Mouse (Mus musculus) embryo, embryonic 10.5 days (tissue): ENCODE results near the gene Mrpl20.
"Not testable (repeated sequence)": the region's sequence is repeated elsewhere in the genome, so short reads cannot be mapped to it uniquely, and the experiment has no call there.

Experiments
- DNase-seq: peaks from one replicate; pipeline ENCODE4 v3.0.0-alpha.2; 2015; ENCODE audit warnings: low spot score

The Mrpl20 gene

DNA sequence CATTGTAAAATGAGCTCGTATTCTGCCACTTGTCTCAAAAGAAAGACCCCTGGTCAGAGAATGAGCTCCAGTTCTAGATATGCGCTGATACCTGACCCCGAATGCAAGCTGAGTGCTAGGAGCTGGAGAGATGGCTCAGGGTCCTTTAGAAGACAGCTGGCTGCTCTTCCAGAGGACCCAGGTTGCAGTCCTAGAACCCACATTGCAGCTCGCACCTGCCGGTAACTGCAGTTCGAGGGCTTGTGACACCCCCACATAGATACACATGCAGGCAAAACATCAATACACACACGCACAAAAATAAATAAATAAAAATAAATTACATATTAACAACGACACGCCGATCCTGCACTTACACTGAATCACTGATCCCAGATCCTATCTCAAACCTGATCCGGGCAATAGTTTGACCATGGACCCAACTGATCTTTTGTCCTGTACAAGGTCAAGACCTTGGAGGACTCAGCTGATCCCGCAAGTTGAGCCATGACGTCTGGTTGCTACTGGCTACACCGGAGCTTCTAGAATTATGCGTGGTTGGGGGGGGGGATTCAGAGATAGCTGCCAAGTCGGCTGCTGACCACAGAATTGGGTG, 19.1 kb upstream of the Mrpl20 start:
- no peak for DNase-seq

DNA sequence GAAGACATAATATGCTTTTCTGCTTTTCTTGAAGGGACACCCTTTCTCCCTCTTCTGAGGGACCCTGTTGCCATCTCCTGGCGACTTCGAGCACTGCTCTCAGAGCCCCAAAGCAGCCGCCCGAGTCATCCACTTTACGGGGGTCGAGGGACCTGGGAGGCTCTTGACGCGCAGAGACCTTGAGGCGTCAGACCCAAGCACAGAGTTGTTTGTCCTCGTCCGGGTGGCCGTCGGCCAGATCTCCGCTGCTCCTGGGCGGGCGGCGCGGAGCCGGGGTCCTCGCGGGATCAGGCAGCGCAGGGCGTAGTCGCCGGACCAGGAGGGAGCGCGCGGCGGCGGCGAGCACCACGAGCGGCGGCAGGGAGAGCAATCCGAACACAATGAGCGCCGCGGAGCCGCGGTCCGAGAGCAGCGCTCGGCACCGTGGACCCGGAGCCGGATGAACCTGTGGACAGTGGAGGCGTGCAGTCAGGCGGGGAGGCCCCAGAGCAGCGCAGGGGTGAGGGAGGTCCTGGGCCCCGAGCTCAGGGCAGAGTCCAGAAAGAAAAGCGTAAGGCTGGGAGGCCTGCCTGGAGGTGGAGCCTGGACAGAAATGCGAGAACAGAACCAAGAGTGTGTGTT, 18.5 kb upstream of the Mrpl20 start:
- peak; percentile 90 for DNase-seq

GRCm38 (mm10) chr4:155785246-155785645, 17.4 kb upstream of the Mrpl20 start:
- DNase-seq = no peak

GRCm38 (mm10) chr4:155785819-155786218, 16.9 kb upstream of the Mrpl20 start, which contains the start of gene Tmem88b:
Gene Tmem88b (minus strand): TSS chr4:155785874.
- DNase-seq = no peak

DNA sequence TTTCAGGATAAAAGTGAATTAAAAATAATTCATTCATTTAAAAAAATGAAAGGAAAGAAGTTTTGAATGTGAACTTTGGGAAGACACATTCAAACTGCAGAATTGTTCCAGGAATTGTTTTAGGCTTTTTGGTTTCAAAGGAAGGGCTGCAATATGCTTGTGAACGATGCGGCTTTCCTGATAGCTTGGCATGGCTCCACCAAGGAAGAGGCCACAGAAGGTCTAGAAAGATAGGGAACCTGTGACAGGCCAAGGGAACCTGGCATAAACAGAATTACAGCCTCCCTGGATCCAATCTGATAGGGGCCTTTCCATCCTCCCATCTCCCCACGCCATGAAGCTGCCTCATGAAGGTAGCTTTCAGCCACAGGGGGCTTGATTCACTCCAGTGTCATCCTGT, 14.4 kb upstream of the Mrpl20 start:
- no peak for DNase-seq

- not testable (repeated sequence) for DNase-seq
Measured at GRCm38 (mm10) chr4:155788833-155789232, 13.8 kb upstream of the Mrpl20 start.

DNA sequence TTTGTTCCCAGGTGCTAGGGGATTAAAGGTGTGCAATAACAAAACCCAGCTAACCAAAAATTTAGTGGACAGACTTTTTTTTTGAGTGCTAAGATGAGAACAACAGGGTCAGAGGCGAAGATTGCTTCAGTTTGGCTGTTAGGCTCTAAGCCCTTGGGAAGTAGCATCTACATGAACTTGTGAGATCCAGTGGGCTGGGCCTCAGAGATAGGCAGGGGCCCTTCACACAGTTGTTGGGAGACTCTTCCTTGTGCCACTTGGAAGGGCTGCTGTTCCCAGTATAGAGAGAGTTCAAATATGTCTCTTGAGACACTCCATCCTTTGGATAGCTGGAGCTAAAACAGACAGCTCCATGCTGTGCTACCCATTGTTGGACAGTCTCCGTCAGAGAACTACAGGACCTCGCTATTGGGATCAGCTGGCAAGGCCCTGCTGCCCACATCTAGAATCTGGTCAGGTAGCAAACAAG, 12.6 kb upstream of the Mrpl20 start, which contains the start of gene Ankrd65:
TSS of gene Ankrd65 (plus strand) at position 419 of the 469 bp plus-strand sequence.
- DNase-seq = no peak

DNA sequence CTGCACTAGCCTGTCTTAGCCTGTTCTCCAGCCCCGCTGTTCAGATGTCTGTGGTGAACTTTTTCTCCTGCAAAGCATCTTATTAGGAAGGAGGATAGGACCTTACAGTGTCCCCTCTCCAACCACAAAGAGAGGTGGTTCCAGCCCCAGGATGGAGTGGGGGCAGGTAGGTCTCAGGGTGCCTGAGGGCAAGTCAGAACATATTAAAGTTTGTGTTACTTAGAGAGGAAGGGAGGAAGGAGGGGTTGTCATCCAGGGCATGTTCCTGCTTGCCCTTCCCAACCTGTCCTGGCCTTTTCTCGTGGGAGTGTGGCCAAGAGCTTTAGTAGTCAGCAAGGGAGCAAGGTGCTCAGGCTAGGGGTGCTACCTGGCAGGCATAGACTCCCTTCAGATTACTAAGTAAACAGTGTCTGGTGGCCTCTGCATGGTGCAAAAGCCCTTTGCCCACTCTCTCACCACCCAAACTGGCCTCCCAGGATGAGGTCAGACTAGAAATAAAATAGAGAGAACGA, 12.0 kb upstream of the Mrpl20 start:
- DNase-seq = no peak

DNA sequence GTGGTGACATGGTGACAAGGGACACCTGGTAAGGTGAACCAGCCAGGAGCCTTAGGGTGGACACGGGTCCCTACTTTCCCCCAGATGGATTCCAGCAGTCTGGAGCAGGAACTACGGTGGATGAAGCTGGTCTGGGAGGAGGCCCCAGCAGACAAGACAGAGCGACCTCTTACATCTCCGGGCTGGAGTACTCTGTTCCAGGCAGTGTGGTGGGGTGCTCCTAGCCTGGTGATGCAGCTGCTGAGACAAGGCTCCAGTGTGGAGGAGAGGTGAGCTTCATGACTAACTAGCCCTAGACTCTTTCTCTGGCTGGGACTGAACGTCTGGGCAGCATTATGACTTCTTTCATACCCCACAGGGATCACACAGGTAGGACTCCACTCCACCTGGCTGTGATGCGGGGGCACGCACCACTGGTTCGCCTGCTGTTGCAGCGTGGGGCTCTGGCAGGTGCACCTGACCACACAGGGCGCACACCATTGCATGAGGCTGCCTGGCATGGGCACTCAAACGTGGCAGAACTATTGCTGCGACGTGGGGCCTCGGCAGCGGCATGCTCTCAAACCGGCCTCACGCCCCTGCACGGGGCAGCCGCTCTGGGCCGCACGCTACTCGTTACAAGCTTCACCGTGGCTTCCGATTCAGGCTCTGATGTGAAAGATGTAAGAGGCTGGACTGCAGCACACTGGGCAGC, 11.3 kb upstream of the Mrpl20 start:
- no peak for DNase-seq

- no peak for DNase-seq
Measured at GRCm38 (mm10) chr4:155793730-155794129, 8.9 kb upstream of the Mrpl20 start.

DNA sequence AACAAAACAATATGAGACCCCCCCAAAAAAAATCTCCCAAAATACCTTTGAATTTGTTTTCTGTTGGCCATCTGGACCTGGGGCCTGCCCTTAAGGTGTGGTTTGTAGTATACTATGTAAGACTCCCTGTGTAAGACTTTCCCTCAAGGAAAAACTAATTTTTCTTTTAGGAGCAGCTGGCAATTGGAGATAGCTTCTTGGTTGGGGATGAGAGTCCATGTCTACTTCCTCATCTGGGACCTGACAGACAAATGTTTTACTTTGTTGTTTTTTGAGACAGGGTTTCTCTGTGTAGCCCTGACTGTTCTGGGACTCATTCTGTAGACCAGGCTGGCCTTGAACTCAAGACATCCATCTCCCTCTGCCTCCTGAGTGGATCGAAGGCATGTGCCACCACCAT, 603 bp upstream of the Mrpl20 start:
- no peak for DNase-seq

DNA sequence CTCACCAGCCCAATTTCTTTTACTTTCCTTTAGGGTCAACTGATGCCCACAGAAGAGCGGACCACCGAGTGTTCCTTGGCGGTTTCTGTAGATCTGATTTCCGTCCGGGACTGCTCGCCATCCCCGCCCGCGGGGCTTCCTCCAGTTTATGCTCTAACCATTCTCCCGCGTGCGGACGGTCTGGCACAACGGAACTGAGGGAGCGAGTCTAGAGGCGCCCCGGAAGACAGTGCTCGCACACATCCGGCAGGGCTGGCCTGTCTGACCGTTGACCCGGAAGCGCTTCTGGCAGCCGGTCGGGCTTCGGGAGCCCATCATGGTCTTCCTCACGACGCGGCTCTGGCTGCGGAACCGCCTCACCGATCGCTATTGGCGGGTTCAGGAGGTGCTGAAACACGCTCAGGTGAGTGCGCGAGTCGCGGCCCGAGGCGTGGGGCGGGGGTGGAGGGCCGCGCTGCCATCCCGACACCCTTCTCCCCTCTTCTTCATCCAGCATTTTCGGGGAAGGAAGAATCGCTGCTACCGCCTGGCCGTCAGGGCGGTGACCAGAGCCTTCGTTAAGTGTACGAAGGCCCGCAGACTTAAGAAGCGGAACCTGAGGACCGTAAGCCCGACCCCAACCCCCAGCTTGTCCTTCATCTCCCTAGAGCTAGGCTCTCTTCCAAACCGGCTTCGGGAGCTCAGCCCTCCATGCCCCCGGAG, 813 bp downstream of the Mrpl20 start:
- peak; percentile 97 for DNase-seq

- DNase-seq = no peak
Measured at GRCm38 (mm10) chr4:155807841-155808240, 5.2 kb downstream of the Mrpl20 start.

- peak; percentile 97 for DNase-seq
Measured at GRCm38 (mm10) chr4:155811929-155812664, 9.4 kb downstream of the Mrpl20 start, which contains the start of gene Ccnl2. Gene Ccnl2 (plus strand): TSS chr4:155812489.

- peak; percentile 56 for DNase-seq
Measured at GRCm38 (mm10) chr4:155812665-155813181, 10.0 kb downstream of the Mrpl20 start.

GRCm38 (mm10) chr4:155817533-155817932, 14.9 kb downstream of the Mrpl20 start:
- no peak for DNase-seq

DNA sequence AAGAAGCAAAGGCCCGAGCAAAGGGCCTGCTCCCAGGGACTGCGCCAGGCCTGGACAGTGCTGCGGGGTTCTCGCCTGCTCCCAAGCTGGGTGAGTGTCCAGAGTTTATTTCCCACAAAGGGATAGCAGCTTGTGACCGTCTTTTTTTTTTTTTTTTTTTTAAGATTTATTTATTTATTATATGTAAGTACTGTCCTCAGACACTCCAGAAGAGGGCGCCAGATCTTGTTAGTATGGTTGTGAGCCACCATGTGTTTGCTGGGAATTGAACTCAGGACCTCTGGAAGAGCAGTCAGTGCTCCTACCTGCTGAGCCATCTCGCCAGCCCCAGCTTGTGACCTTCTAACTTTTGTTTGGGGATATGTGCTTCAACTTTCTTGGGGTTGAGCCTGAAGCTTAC, 18.3 kb downstream of the Mrpl20 start:
- DNase-seq = peak; percentile 51

DNA sequence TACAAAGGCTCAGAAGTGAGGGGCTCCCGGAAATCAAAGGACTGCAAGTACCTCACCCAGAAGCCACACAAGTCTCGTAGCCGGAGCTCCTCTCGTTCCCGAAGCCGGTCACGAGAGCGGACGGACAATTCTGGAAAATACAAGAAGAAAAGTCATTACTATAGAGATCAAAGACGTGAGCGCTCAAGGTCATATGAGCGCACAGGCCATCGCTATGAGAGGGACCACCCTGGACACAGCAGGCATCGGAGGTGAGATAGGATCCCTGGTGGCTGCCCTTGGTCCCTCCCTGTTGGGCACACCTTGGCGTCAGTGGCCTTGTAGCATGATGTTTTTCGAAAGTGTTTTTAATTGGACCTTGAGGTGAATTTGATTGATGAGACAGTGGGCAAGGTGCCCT, 20.8 kb downstream of the Mrpl20 start:
- no peak for DNase-seq

GRCm38 (mm10) chr4:155829866-155830265, 27.2 kb downstream of the Mrpl20 start:
- DNase-seq = no peak

GRCm38 (mm10) chr4:155830596-155830995, 27.9 kb downstream of the Mrpl20 start:
- DNase-seq = no peak

- peak; percentile 98 for DNase-seq
Measured at GRCm38 (mm10) chr4:155831205-155831766, 28.6 kb downstream of the Mrpl20 start, which contains the start of gene Aurkaip1. Gene Aurkaip1 (plus strand): TSS chr4:155831272.
